Mouse (Mus musculus) liver, postnatal 0 days (tissue): ENCODE results near the gene Fasn.

Source experiments
- CTCF ChIP-seq: sonication (generic); IDR thresholded peaks from 2 replicates; pipeline ENCODE4 v1.5.1; 2016; ENCODE audit warnings: antibody characterized with exemption, low read depth
- EP300 ChIP-seq: IDR thresholded peaks from 2 replicates; pipeline ENCODE4 v1.6.1; 2016; ENCODE audit warnings: antibody characterized with exemption, low read depth, mild to moderate bottlenecking

DNA sequence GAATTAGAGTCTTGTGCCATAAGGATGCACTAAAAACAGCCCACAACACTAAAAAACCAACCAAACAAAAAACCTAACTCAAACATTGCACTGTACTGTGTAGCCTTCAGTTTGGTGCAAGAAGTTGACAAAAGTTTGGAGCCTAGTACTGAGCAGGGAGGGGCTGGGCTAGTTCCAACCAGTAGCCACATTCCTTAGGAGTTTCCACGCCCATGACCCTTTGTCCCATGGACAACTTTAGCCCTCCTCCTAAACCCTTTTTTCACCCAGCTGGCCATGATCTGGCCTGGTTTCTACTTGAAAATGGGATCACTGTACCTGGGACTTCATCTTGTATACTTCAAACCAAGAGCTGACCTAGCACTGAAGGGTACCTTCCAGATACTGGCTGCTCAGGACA lies 26.8 kb upstream of the Fasn start:
- TF ChIP-seq CTCF = no peak
- TF ChIP-seq EP300 = no peak
